Mouse (Mus musculus) stomach, embryonic 15.5 days (tissue): Measurements from ENCODE around the gene Wdr63. TPM values are rescaled to one million over a fixed set of nuclear protein-coding genes. Genes with fewer than 3 reads are reported as not detected.

Source experiments
- ATAC-seq: fragments of 200-750 bp; cut with Nextera tagmentation; 2 replicates; pipeline ENCODE4 v1.8.0; 2017; ENCODE audit warnings: low read depth, moderate number of reproducible peaks, moderate TSS enrichment; ENCODE audit not compliant: insufficient read depth, low FRiP score
- H3K27ac ChIP-seq: fragments of 300-500 bp; sonication (generic); 2 replicates; pipeline ENCODE4 v1.5.1; 2015; ENCODE audit warnings: mild to moderate bottlenecking, inconsistent platforms
- H3K27me3 ChIP-seq: fragments of 300-500 bp; sonication (generic); replicated peaks from 2 replicates; pipeline ENCODE4 v1.6.1; 2015; ENCODE audit warnings: inconsistent platforms
- H3K36me3 ChIP-seq: fragments of 300-500 bp; sonication (generic); 2 replicates; pipeline ENCODE4 v1.6.1; 2015; ENCODE audit warnings: inconsistent platforms
- H3K4me1 ChIP-seq: fragments of 300-500 bp; sonication (generic); 2 replicates; pipeline ENCODE4 v1.6.1; 2015; ENCODE audit warnings: inconsistent platforms
- H3K4me2 ChIP-seq: fragments of 300-500 bp; sonication (generic); 2 replicates; pipeline ENCODE4 v1.6.1; 2015; ENCODE audit warnings: mild to moderate bottlenecking, inconsistent platforms
- H3K4me3 ChIP-seq: fragments of 300-500 bp; sonication (generic); replicated peaks from 2 replicates; pipeline ENCODE4 v1.5.1; 2015; ENCODE audit warnings: inconsistent platforms
- H3K9ac ChIP-seq: fragments of 300-500 bp; sonication (generic); 2 replicates; pipeline ENCODE4 v1.6.1; 2015; ENCODE audit warnings: inconsistent platforms
- H3K9me3 ChIP-seq: fragments of 300-500 bp; sonication (generic); 2 replicates; pipeline ENCODE4 v1.6.1; 2016; ENCODE audit warnings: inconsistent platforms
- WGBS: fragments of 180-500 bp; shearing (Covaris S2); methylation state at CpG from one replicate; pipeline ENCODE4 v1.1.7; 2015; 5-methylcytosine and 5-hydroxymethylcytosine counted together
- polyA plus RNA-seq: library from polyadenylated mRNA; unstranded; fragments of >200 nt; fragmentation: Nextera tagmentation; extraction: Ambion mirVana; gene quantifications from 2 replicates; pipeline ENCODE4 v1.2.1, GENCODE M21; 2015

Gene Wdr63
- polyA plus RNA-seq, 1 experiment from 2014 or later: 0.18 TPM

GRCm38 (mm10) chr3:146095066-146095465 is 12.9 kb downstream of the Wdr63 start:
- 86% methylated on average over 10 of the region's 10 CpGs for WGBS
- Histone ChIP-seq H3K36me3 (no peaks in the 10 kb centered on the region), H3K4me2 (no peak overlapping the region), H3K9me3 (no peaks in the 10 kb centered on the region), H3K9ac (no peak overlapping the region), H3K27me3 (no peaks in the 10 kb centered on the region), H3K4me1 (no peaks in the 10 kb centered on the region), H3K4me3 (no peak overlapping the region), H3K27ac (no peak overlapping the region)
- no peak for ATAC-seq

DNA sequence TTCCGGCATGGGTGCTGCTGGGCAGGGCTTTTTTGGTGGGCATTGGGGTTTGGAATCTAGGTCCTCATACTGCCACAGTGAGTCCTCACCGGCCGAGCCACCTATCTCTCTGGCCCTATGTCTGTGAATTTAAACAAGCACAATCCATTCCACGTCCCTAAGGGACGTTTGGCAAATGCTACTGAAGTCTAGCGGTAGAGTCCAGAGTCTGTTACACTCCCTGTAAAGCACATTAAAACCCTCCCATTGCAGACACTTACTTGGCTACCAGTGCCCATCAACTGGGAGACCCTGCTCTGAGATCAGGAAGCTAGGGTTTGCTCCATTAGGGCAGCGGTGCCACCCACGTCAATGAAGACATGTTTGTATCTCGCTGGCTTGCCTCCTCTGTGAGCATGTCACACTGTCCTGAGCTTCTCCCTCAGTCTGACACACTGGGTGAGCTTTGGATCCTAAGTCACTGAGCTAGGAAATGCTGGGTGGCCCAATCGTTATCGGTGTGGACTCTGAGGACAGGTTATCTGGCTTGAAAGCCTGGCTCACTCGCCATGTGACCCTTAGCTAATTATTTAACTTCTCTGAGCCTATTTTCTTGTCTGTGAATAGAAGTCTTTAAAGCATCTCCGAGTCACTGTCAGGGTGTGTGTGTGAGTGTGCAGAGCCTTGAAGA is 16.8 kb downstream of the Wdr63 start:
- H3K4me3 ChIP-seq: no peak overlapping the region
- no peak for ATAC-seq
- no peaks in the 10 kb centered on the region for H3K4me1 ChIP-seq
- no peak overlapping the region for H3K27ac ChIP-seq
- 83% methylated on average over 13 of the region's 13 CpGs for WGBS
- no peak overlapping the region for H3K4me2 ChIP-seq
- no peaks in the 10 kb centered on the region for H3K36me3 ChIP-seq
- H3K9me3 ChIP-seq: no peaks in the 10 kb centered on the region
- no peak overlapping the region for H3K9ac ChIP-seq
- no peaks in the 10 kb centered on the region for H3K27me3 ChIP-seq

GRCm38 (mm10) chr3:146080241-146080640 is 27.7 kb downstream of the Wdr63 start:
- no peak for ATAC-seq
- Histone ChIP-seq H3K27me3 (no peaks in the 10 kb centered on the region), H3K4me3 (no peak overlapping the region), H3K27ac (no peak overlapping the region), H3K36me3 (no peaks in the 10 kb centered on the region), H3K9me3 (no peaks in the 10 kb centered on the region), H3K4me1 (no peaks in the 10 kb centered on the region), H3K9ac (no peak overlapping the region), H3K4me2 (no peak overlapping the region)
- WGBS: 79% methylated on average over 12 of the region's 12 CpGs

DNA sequence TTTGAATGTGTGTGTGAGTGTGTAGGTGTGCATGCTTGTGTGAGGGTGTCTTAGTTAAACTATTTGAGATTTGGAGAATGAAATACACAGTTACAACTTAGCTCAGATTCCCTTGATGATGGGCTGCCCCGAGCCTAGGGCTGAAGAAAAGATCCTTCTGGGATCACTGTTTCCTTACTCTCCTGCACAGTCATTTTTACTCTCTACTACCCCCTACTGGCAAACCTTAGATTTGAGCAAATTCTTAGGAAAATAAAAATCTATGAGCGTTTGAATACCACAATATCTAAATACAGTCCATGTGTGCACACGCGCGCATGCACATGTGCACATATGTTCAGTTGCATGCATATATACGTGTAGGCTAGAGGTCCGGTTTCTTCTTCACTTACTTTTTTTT is 35.1 kb downstream of the Wdr63 start:
- 71% methylated on average over 7 of the region's 7 CpGs for WGBS
- H3K27me3 ChIP-seq: no peaks in the 10 kb centered on the region
- no peak; the same call in 1 of the 2 replicates for ATAC-seq
- H3K4me2 ChIP-seq: no peak overlapping the region
- H3K9ac ChIP-seq: no peak overlapping the region
- H3K36me3 ChIP-seq: no peaks in the 10 kb centered on the region
- H3K27ac ChIP-seq: no peak overlapping the region
- no peaks in the 10 kb centered on the region for H3K9me3 ChIP-seq
- H3K4me1 ChIP-seq: no peaks in the 10 kb centered on the region
- H3K4me3 ChIP-seq: no peak overlapping the region

- Histone ChIP-seq H3K27me3 (no peaks in the 10 kb centered on the region), H3K4me1 (no peaks in the 10 kb centered on the region), H3K4me2 (no peak overlapping the region), H3K4me3 (no peak overlapping the region), H3K27ac (no peak overlapping the region), H3K36me3 (no peaks in the 10 kb centered on the region), H3K9me3 (no peaks in the 10 kb centered on the region), H3K9ac (no peak overlapping the region)
- no peak for ATAC-seq
- WGBS: 83% methylated on average over 4 of the region's 4 CpGs
Measured at GRCm38 (mm10) chr3:146069276-146069675, 38.7 kb downstream of the Wdr63 start.

DNA sequence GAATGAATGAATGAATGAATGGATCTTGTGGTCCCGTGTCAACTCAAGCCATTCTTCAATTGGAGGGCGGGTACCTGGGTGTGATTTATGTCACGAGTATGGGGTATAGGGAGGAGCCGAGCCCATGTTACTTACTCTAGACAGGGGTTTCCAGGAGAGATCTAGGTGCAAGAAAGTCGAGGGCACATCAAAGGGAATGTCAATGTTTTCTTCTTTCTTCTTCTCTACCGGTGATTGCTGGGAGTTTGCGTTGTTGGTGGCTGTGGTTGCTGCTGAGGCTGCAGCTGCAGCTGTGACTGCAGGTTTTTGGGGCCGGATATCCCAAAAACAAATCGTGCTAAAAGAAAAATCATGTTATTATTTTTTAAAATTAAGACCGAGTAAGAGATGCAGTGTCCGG is 44.8 kb downstream of the Wdr63 start:
- H3K4me2 ChIP-seq: no peak overlapping the region
- no peaks in the 10 kb centered on the region for H3K36me3 ChIP-seq
- H3K9me3 ChIP-seq: no peaks in the 10 kb centered on the region
- no peak overlapping the region for H3K27ac ChIP-seq
- WGBS: 79% methylated on average over 11 of the region's 11 CpGs
- no peak overlapping the region for H3K4me3 ChIP-seq
- H3K9ac ChIP-seq: no peak overlapping the region
- H3K27me3 ChIP-seq: no peaks in the 10 kb centered on the region
- no peaks in the 10 kb centered on the region for H3K4me1 ChIP-seq
- ATAC-seq: no peak

GRCm38 (mm10) chr3:146059356-146059926 is 48.5 kb downstream of the Wdr63 start:
- Histone ChIP-seq H3K9ac (no peak overlapping the region), H3K27me3 (no peaks in the 10 kb centered on the region), H3K27ac (no peak overlapping the region), H3K9me3 (no peaks in the 10 kb centered on the region), H3K4me3 (no peak overlapping the region), H3K4me1 (no peaks in the 10 kb centered on the region), H3K4me2 (no peak overlapping the region), H3K36me3 (no peaks in the 10 kb centered on the region)
- 77% methylated on average over 15 of the region's 15 CpGs for WGBS
- no peak for ATAC-seq

DNA sequence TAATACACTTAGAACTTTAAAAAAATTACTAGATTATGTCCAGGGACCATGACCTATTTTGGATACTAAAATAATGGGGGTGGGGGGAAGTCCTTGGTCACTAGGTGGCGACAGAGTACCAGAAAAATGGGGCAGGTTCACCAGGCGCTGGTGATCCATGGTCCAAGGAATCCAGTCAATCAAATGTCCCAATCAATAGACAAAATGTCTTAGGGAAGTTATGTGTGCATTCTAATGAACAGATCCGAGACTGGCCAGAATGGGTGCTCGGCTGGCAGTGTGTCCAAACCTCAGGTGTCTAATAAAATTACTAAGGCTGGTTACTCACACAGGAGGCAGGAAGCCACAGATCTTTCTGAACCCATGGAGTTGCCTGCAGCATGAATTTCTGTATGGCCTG is 49.7 kb downstream of the Wdr63 start:
- Histone ChIP-seq H3K9ac (no peak overlapping the region), H3K27me3 (no peaks in the 10 kb centered on the region), H3K4me1 (no peaks in the 10 kb centered on the region), H3K27ac (no peak overlapping the region), H3K4me3 (no peak overlapping the region), H3K36me3 (no peaks in the 10 kb centered on the region), H3K4me2 (no peak overlapping the region), H3K9me3 (no peaks in the 10 kb centered on the region)
- WGBS: 17% methylated on average over 4 of the region's 4 CpGs
- ATAC-seq: no peak

DNA sequence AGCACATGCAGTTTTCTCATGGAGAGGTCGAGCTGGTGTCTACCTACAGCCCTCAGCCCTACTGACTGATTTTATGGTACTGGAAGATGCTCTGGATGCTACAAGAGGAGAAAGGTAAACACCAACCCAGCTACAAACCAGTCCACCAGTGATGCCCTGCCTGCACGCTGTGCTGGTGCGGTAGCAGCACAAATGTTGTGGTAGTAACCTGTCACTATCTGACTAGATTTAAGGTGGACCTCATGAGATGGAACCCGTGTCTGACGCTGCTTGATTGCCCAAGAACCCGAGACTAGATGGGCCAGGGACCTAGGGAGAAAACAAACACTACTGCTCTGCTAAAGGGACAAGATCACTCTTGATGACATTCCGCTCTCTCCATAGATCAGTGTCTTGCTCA is 50.8 kb downstream of the Wdr63 start:
- H3K36me3 ChIP-seq: no peaks in the 10 kb centered on the region
- ATAC-seq: no peak
- WGBS: 67% methylated on average over 7 of the region's 7 CpGs
- H3K4me3 ChIP-seq: no peak overlapping the region
- H3K9ac ChIP-seq: no peak overlapping the region
- no peaks in the 10 kb centered on the region for H3K4me1 ChIP-seq
- no peak overlapping the region for H3K4me2 ChIP-seq
- H3K27me3 ChIP-seq: no peaks in the 10 kb centered on the region
- H3K27ac ChIP-seq: no peak overlapping the region
- H3K9me3 ChIP-seq: no peaks in the 10 kb centered on the region

DNA sequence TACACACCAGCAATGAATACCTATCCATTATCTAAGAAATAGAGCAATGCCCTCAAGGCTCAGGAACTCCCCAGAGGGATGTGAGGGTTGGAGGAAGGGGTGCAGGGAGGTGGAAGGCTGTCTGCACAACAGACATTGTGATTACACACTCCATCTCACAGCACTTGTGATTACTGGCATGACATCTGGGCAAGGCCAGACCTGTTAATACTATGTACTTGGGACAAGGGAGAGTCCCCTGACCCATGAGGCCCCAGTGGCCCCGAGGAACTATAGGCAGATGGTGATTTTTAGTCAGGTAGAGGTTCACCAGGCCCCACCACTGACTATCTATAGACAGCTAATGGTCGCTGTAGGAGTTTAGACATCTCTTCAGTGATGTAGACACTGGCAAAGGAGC is 54.1 kb downstream of the Wdr63 start:
- WGBS: 82% methylated on average over 2 of the region's 2 CpGs
- ATAC-seq: no peak
- no peak overlapping the region for H3K27ac ChIP-seq

GRCm38 (mm10) chr3:146053082-146053814 is 54.7 kb downstream of the Wdr63 start:
- Histone ChIP-seq H3K27me3 (no peaks in the 10 kb centered on the region), H3K27ac (no peak overlapping the region), H3K9me3 (no peaks in the 10 kb centered on the region), H3K4me3 (no peak overlapping the region), H3K4me1 (no peaks in the 10 kb centered on the region), H3K36me3 (no peaks in the 10 kb centered on the region), H3K4me2 (no peak overlapping the region), H3K9ac (no peak overlapping the region)
- WGBS: 67% methylated on average over 6 of the region's 6 CpGs
- ATAC-seq: no peak

More for the DNA sequence above, 54.1 kb downstream of the Wdr63 start:
- Histone ChIP-seq H3K36me3 (no peaks in the 10 kb centered on the region), H3K4me1 (no peaks in the 10 kb centered on the region), H3K4me2 (no peak overlapping the region), H3K9me3 (no peaks in the 10 kb centered on the region), H3K4me3 (no peak overlapping the region), H3K9ac (no peak overlapping the region), H3K27me3 (no peaks in the 10 kb centered on the region)

DNA sequence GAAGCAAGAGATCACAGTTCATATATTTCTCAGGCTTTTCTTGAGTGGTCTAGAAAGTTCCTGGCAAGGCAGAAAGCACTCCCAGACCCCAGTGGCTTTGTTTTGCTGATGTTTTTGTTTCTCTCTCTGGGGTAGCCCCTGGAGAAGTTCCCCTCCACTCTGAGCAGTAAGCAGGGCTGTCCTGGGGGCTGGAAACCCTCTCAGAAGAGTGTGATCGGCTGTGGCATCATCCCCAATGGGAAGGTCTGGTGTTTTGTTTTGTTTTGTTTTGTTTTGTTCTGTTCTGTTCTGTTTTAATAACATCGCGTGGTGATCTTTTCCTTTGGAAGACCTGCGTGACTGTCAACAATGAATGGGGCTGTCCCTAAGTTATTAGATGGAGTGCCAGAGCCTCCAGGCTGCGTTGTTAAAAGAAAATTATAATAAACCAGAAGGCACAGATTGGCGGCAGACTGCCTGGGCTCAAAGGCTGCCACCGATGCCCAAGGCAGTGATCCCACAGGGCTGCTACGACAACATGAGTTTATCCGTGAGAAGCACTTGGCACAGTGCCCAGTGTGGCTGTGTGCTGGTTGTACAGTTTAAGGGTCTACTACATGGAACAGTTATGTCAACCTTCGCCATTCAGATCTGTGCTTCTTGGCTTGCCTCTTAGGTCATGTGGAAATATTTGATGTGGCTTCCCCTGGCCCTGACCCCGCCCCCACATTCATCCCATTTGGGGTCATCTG is 56.5 kb downstream of the Wdr63 start:
- H3K4me1 ChIP-seq: no peaks in the 10 kb centered on the region
- WGBS: 55% methylated on average over 11 of the region's 11 CpGs
- no peaks in the 10 kb centered on the region for H3K36me3 ChIP-seq
- no peaks in the 10 kb centered on the region for H3K9me3 ChIP-seq
- ATAC-seq: no peak
- H3K27me3 ChIP-seq: no peaks in the 10 kb centered on the region
- H3K27ac ChIP-seq: no peak overlapping the region
- no peak overlapping the region for H3K4me3 ChIP-seq
- H3K4me2 ChIP-seq: no peak overlapping the region
- no peak overlapping the region for H3K9ac ChIP-seq
